Mouse (Mus musculus): ENCODE measurements at regions not wholly inside any gene's neighbourhood (a gene's known extent, or its start where the extent isn't known, plus 50 kb on each side); places are given as distances from the start of the nearest gene placed in this dataset.

- TF ChIP-seq CTCF (IDR thresholded peaks at IDR 0.05; ENCODE audit: borderline replicate concordance, insufficient read depth, low read depth, low read length) (no peak), POLR2A (IDR thresholded peaks at IDR 0.05; ENCODE audit: borderline replicate concordance, insufficient read depth, low read length) (no peak)
These were observed 93.2 kb upstream of the 2610001J05Rik start for GRCm38 (mm10) chr6:13964471-13964870.
